Mouse (Mus musculus) left cerebral cortex, adult 8-10 months (tissue): ENCODE measurements around the gene 4930432M17Rik. TPM values are rescaled to one million over a fixed set of nuclear protein-coding genes. Genes with fewer than 3 reads are reported as not detected.

Experiments used
- DNase-seq, 2 experiments: peaks; one replicate each; pipeline ENCODE4 v3.0.0; 2022; ENCODE audit warnings: low spot score in 2 of 2
- total RNA-seq, 4 experiments: library from RNA; stranded (reverse); gene quantifications; 2 replicates each; pipeline ENCODE4 v1.2.4; 2022

Gene 4930432M17Rik
- total RNA-seq, 4 experiments from 2014 or later = not detected

DNA sequence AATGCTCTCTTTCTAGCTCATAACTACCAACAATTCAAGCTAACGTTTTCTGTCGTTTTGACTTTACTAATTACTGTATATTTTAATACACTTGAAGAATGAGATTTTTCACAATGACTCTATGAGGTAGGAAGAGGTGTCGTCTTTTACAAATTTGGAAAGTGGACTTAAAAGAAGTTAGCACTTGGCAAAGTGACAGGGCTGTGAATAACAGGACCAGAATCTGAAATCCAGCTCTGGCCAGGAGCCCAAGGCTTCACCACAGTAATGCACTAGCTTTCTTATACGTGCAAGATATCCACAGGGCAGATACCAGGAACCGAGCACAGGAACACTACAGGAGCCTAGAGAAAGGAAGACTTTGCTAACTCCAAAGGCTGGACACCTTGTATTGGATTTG, 35.5 kb downstream of the 4930432M17Rik start:
- no peak for DNase-seq

DNA sequence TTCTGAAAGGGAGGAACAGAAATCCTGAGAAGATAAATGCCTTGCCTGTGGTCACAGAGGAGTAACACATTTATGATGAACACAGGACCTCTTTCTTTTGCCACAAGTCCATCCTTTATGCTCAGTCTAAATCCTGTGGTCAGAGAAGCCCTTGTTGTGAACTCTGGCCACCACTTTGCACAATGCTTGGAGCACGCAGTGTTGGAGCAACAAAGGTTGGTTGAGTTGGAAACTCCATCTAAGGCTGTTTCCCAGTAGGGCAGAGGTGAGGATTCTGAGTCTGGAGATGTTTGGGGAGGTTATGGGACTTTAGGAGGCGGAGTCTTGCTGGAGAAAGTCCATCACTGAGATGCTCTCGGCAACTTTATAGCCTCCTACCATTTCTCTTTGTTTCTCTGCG, 36.5 kb downstream of the 4930432M17Rik start:
- no peak for DNase-seq

DNA sequence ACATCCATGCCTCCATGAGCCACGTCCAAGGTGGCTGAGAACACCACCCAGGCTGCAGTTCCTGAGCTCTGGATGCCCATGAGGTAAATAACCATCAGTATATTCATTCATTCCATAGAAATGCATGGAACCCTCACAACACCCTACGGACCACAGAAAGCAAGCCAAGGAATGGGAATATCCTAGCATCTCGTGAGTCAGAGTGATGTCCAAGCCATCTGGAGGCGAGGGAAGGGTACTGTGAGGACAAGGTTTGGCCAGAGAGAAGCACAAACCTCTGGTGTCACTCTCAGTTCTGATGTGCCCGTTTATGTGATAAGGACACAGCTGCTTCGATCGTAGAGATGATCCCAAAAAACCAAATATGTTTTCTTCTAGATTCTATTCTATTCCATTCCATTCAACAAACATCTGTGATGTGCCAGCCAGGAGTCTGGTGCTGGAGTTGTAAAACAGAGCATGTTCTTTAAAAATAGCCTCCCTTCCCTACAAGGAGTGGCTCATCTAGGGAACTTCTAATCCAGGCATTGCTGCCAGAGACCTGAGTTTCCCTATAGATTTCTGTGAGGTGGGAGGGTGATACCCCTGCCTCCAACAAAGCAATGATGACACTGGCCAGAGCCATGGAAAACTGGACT, 40.5 kb downstream of the 4930432M17Rik start:
- DNase-seq = no peak

DNA sequence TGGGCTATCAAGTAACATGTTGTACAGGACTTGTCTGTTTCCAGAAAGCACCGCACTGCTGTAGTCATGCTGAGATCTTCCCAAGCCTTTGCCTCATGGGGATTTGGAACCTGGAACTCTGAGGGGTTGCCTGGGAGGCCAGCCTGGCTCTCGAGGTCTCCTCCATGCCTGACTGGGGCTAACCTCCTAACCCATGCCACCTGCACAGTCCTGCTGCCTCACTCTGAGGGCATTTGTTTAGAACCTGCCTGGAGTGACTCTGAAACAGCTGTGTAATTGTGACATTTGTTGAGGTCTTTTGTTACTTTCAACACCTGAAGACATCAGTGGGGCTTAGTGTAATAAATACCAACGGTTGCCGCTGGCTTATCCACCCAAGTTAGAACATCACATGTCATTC, 41.7 kb downstream of the 4930432M17Rik start:
- no peak for DNase-seq

DNA sequence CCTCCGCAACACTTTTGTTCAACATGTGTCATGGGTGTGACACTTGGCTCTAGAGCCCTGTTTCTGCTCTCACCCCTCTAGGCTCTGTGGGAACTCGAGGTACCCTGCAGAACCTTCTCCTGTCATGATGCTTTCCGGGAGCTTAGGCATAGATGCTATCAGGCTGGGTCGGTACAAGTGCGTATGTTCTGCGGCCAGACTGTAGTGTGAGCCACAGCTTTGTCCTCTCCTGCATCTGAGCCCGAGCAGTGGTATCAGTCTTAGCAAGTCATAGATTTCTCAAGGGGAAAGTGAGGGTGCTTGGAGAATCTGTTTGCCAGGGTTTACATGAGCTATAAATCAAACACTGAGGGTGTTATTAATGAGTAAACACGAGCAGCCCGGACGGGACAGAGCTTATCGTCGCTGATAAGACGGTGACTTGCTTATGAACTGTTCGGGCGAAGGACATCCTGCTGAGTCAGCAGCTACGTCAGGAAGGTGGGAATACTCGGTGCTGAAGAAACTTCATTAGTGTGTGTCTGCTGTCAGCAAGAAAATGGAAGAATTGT, 42.7 kb downstream of the 4930432M17Rik start:
- DNase-seq = no peak

DNA sequence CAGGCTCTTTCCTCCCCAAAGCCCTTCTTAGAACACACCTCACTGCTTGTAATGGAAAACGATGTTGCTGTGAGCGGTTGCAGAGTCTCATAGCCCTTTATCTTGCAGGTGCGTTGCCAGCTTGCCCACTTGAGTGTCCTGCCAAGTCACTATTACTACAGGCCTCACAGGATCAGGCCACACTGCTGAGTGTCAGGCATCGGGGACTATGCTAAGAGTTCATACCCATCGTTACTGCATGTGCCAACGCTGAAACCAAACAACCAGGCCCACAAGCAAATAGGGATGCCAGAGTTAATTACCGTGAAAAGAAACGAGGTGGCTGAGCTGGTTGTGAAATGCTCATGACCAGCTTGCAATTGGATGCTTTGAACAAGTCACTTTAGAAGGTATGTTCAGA, 43.3 kb downstream of the 4930432M17Rik start:
- no peak for DNase-seq

DNA sequence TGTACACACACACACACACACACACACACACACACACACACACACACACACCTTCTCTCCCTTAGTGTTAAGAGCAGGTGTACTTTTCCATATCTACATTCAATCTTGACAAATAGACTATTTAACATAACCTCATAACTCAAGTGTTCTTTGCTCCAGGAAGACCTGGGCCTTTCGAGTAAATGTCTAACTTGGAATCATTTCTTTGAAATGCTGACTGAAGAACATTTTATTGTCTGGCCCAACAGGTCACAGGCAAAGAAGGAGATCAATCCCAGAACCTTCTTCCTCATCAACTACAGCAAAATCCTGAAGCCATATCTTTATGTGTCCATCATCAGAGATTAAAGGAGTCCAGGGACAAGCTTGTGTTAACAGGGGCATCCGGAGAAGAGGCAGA, 43.9 kb downstream of the 4930432M17Rik start:
- no peak for DNase-seq

DNA sequence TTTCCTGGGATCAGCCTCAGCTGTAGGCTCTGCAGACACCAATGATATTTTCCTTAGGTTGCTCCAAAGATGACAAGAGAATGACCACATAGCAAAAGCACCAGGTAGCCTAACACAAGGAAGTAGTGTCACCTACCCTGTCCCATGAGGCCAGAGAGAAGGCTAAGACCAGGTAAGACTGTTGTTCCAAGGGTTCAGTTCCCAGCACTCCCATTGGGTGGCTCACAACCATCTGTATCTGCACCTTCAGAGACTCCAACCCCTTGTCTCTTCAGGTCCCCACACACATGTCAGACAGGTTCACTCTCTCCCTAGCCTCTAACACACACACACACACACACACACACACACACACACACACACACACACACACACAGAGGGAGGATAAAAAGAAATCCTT, 44.8 kb downstream of the 4930432M17Rik start:
- DNase-seq = no peak

DNA sequence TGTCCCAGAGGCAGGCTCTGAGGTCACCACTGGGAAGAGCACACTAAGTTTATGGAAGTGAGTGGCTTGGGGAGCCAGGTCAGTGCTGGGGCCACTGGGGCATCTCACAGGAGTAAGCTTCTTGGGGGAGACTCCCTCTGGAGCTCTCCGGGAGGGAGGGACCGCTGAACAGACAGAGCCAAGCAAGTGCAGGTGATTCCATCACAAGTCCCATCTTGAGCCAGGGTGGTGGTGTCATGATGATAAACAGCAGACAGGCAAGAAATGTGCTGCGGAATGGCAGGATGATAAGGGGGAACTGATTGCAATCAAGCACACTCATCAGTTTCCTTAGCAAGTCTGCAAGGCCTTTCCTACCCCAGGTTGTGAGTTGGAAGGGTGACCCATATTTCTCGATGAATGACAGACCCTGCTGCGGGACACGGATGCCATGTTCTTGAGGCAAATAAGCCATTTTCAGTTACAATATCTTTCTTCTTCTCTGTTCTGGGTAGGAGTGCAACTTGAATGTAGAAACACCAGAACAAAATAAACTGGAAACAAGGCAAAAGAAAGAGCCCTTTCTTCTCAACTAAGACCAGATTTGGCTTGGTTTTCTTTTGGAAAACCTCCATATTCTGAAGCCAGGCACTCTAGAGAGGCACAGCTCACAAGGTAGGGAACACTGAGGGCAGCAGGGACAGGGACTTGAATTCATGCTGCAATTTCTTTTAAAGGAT, 45.3 kb downstream of the 4930432M17Rik start:
- DNase-seq = no peak

DNA sequence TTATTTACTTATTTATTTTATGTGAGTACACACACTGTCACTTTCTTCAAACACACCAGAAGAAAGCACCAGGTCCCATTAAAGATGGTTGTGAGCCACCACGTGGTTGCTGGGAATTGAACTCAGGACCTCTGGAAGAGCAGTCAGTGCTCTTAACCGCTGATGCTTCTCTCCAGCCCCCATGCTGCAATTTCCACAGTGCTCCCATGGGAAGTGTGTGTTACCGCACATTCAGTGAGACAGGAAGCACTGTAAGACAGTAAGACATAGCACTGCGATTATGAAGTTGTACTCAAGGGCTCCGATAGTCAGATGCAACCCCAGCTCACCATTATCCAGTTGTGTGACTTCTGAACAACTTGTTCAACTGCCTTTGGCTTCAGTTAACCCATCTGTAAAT, 45.9 kb downstream of the 4930432M17Rik start:
- DNase-seq = no peak

DNA sequence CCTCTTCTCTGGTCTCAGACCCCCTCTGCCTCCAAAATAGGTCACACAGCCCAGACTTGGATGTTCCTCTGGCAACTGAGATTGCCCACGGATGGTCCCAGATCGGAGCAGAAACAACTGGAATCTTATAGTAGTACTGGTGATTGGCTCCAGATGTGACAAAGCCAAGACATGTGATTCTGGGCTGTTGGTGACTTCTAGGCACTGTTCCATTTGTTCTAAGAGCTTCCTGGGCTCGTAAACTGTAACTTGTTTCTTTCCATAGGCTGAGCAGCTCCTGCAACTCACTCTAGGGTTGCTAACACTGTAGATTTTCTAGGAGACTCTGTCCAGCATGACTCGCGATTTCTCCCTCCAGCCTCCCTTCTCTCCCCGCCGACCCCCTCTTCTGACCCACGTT, 48.1 kb downstream of the 4930432M17Rik start:
- no peak for DNase-seq

DNA sequence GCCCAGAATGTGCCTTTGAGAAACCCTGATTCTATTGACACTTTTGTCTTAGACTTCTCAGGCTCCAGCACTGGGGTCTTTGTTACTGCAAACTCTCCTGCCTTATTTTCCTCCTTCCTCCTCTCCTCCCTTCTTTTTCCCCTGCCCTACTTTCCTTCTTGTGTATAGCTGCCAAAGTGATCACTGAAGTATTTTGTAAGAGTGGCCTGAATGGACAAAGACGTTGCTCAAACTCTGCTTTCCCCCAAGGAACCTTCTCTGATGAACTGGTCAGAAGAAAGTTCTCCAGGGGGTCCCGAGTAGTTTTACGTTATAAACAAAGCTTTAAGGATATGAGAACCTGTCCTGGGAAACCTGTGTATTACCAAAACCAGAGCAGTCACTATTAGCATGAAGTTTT, 49.1 kb downstream of the 4930432M17Rik start:
- DNase-seq = no peak

DNA sequence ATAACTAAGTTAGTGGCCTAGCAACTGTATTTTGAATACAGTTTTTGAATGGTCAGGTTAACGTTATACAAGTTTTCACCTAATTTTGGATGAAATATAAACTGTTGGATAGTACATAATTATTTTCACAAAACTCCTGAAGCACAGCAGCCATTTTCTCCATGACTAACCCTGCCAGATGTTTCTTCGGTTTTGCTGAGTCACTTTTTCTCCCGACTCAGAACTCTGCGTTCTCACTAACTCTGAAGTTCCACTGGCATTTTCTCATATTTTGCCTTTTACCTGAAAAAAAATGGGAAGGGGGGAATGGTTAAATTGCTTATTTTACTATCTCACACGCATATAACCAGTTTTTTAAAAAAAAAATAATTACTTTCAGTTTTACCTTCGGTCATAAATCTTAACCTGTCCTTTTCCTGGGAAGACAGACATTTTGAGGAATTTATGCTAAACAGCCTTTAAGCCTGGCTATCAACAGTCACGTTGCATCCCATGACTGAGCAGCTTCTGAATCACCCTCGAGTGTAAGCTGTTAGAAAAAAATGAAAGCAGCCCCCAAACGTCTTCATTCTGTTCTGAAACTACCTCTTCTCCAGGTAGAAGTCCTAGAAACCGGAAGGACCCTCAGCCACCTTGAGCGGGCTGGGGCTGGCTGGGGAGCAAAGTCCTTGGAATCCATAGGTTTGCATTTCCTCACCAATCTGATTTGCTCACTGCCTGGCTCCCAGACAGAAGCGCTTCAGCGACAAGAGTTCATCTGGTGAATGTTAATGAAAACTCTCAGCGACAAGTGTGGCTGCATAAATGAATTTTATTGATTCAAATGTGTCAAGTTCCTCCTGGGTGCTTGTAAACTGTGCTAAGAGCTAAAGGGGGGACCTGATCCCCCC, 50.5 kb downstream of the 4930432M17Rik start:
- DNase-seq = no peak

DNA sequence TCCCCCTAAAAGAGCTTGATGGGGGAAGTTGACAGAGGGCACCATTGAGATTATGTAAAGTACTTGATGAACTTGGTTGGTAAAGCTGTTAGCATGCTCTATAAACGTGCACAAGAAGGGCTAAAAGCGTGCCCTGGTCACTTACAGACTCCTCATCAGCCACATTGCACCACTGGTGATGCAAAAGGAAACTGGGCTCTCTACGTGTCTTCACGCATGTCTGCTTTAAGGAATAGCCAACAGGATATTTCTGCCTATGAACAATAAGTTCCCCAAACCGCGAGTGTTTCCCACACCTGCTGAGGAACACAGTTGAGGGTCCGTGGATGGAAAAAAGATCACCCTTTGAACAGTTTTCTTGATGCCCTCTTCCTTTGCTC, 51.1 kb downstream of the 4930432M17Rik start:
- DNase-seq = no peak

DNA sequence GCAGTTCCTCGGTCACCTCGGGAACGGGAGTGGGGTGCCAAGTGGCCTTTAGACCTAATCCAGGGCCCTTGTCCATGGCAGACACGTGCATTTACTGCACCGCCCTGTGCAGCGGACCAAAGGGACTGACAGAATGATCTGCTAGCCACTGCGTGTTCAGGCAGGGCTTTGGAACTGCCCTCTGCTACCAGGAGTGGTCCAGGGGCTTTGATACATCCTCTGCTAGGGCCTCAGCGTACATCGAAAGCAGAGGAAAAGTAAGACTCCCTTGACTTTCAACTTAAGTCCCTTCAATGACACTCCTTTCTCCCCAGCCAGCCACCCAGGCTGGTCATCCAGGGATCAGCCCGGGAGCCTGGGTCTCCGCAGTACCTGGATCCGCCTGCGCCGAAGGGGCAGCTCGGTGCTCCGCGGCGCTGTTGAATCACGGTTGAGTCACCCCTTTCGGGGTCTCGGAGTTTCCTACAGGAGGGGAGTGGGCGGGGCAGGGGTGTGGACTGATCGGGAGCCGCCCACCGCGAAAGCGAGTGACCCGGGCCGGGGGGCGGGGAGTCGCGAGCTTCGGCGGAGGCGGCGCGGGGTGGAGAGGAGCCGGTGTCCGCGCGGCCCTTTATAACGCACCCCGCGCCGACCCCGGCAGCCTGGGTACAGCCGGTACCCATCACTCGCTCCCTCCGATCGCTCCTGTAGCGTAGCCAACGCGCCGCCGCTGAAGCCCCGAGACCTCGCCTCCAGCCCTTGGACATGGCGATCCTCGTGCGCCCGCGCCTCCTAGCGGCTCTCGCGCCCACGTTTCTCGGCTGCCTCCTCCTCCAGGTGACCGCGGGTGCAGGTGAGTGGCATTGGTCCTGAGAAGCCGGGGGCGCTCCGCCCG, 52.6 kb downstream of the 4930432M17Rik start, which contains the start of gene F3:
F3 (plus strand) TSS at position 567 of the 874 bp plus-strand sequence.
- peak in 1 of 2 experiments; percentile 67 for DNase-seq

DNA sequence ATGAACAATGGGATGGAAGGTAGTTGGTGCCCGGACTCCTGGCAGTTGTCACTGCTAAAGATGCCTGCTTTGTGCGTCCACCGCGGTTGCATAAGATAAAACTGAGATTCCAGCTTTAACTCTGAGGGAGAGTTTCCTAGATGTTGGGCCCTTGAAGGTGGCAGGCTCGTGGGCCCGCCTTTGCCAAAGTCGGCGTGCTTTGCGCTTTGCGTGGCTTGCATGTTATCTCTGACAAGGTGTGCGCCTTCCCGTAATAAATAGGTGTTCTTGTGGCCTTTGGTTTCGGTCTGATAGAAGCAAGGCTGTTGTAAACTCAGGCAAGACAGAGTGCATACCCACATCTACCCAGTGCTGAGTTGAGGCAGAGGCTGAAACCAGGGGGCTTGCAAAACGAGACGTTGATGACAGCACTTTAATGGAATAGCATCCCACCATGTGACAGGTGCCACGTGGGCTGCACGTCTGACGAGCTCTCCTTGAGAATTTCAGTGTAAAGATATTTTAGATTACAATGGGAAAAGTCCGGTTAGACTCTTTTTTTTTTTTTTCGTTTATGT, 53.5 kb downstream of the 4930432M17Rik start:
- no peak for DNase-seq

DNA sequence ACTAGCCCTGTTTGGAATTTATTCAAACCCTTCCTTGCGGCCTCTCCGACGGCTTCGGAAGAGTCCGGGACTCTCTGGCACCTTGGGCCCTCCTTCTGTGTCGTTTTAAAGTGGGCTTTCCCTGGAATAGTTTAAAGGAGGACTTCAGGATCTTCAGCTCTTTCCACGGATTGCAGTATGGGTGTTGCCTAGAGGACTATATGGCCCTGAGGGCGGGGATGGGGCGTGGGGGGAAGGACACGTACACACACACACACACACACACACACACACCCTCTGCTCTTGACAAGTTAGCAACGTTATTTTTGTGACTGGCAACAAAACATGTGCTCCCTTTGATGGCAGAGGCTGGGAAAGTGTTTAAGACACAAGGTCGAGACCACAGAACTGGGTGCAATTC, 54.0 kb downstream of the 4930432M17Rik start:
- no peak for DNase-seq

DNA sequence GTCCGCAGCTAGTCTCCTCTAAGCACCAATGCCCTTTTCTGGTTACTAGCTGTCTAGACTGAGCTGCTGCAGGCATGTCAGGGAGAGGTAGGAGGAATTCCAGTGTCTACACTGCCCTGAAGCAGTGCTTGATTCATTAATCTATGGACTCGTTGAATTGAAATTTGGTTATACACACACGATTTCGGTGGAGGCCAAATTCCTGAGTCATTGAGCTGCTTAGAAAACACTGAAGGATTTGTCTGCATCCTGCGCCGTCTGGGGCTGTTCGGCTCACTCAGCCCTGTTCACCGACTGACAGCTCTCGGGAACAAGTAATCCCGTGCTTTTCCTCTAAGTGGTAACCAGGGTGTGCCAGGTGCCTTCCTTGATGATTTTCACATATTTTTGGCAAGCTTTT, 55.1 kb downstream of the 4930432M17Rik start:
- DNase-seq = no peak

DNA sequence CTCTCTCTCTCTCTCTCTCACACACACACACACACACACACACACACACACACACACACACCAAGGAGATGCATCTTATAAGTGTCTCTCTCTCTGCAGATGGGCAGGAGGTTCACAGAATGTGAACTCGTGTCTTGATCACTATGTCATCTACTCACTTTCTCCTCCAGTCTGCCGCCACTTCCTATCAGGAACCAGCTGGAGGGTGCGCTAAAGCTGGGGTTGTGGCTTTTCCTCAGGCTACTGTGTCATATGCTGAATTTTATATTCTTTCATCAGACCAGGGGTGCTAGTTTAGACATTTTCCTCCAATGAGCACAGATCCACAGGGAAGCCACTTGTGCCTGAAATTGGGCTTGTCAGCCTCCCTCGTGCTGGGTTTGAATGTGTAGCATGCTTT, 59.1 kb downstream of the 4930432M17Rik start:
- DNase-seq = no peak
